Mouse (Mus musculus): ENCODE measurements at regions not wholly inside any gene's neighbourhood (a gene's known extent, or its start where the extent isn't known, plus 50 kb on each side); places are given as distances from the start of the nearest gene placed in this dataset.

GRCm38 (mm10) chr1:186189390-186189789 is 72.3 kb upstream of the Lyplal1 start:
- no peak for TF ChIP-seq CTCF (IDR thresholded peaks at IDR 0.05; ENCODE audit: borderline replicate concordance, insufficient read depth, low read length)
- TF ChIP-seq POLR2A (IDR thresholded peaks at IDR 0.05; ENCODE audit: low read depth, low read length): no peak

Measured in embryonic fibroblast, embryonic 13.5 days (primary cell).